Mouse (Mus musculus): ENCODE measurements around the gene Mier1. TPM values are rescaled to one million over a fixed set of nuclear protein-coding genes. Genes with fewer than 3 reads are reported as not detected.

Gene Mier1
- polyA plus RNA-seq, 1 experiment from 2014 or later: 54.5 TPM

DNA sequence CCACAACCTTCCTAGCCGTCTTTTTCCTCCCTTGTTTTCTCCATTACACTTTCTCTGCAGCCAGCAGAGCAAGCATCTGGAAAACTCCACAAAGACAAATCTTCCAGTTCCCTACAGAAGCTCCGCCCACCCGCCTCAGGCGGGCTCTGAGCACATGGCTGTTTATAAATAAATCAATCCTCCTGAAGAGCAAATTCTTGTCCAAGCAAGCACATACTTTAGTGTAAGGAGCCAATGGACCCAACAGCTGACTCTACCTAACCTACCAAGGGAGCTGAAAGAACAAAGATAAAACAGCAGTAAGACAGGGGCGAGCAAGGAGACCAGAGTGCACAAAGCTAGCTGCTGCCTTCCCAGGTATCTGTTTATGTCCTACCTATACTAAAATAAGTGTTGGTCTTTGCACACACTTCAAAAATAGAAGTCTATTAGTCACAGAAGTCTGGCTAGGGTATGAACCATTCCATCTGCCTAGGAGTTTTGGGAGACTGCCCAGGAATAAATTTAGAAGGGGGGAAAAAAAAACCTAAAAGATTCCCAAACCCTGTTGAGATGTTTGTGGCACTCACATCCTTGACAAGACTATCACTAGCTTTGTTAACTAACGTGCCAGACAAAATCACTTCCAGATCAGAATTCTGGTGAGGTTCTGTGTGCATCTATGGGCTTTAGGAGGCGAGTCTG, 64.6 kb downstream of the Mier1 start:
- Histone ChIP-seq H3K27me3 (ENCODE audit: control insufficient read depth, insufficient read depth, low read length) (no peaks in the 10 kb centered on the region), H3K9ac (ENCODE audit: low read depth, low read length) (no peak overlapping the region), H3K36me3 (ENCODE audit: control insufficient read depth, insufficient read depth, low read length) (peaks cover 8% of the 10 kb centered on the region; the same call in 1 of the 2 replicates), H3K4me1 (ENCODE audit: control insufficient read depth, insufficient read depth, low read length) (no peaks in the 10 kb centered on the region), H3K4me3 (ENCODE audit: low read length) (no peak overlapping the region), H3K9me3 (ENCODE audit: control insufficient read depth, low read length) (no peaks in the 10 kb centered on the region), H3K27ac (ENCODE audit: low read depth, low read length) (no peak overlapping the region), H3K4me2 (replicated peaks; ENCODE audit: low read depth, low read length) (no peak overlapping the region)
- ATAC-seq (ENCODE audit: low FRiP score, low TSS enrichment): no peak
- WGBS: 75% methylated on average over 7 of the region's 7 CpGs

DNA sequence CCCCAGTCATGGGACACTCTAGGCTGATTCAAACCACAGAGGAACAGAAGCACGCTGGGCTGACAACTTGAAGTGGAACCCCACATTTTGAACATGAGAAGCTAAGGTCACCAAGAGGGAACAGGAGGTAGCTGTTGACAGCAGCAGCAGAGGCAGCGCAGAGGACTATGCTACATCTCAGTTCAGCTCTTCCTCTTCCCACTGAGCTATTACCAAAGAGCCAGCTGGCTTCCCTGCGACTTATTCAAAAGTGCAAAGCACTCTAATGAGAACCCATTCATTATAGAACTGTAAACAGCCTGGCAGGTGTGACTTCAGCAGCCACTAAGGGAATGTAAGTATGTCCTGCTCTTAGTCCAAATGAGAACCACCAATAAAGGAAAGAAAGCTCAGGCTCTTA, 65.4 kb downstream of the Mier1 start:
- Histone ChIP-seq H3K9me3 (ENCODE audit: control insufficient read depth, low read length) (no peaks in the 10 kb centered on the region), H3K4me2 (replicated peaks; ENCODE audit: low read depth, low read length) (no peak overlapping the region), H3K4me1 (ENCODE audit: control insufficient read depth, insufficient read depth, low read length) (no peaks in the 10 kb centered on the region), H3K36me3 (ENCODE audit: control insufficient read depth, insufficient read depth, low read length) (peaks cover 12% of the 10 kb centered on the region; the same call in 1 of the 2 replicates), H3K27ac (ENCODE audit: low read depth, low read length) (no peak overlapping the region), H3K9ac (ENCODE audit: low read depth, low read length) (no peak overlapping the region), H3K27me3 (ENCODE audit: control insufficient read depth, insufficient read depth, low read length) (no peaks in the 10 kb centered on the region), H3K4me3 (ENCODE audit: low read length) (no peak overlapping the region)
- no peak for ATAC-seq (ENCODE audit: low FRiP score, low TSS enrichment)
- 81% methylated on average over 3 of the region's 3 CpGs for WGBS

DNA sequence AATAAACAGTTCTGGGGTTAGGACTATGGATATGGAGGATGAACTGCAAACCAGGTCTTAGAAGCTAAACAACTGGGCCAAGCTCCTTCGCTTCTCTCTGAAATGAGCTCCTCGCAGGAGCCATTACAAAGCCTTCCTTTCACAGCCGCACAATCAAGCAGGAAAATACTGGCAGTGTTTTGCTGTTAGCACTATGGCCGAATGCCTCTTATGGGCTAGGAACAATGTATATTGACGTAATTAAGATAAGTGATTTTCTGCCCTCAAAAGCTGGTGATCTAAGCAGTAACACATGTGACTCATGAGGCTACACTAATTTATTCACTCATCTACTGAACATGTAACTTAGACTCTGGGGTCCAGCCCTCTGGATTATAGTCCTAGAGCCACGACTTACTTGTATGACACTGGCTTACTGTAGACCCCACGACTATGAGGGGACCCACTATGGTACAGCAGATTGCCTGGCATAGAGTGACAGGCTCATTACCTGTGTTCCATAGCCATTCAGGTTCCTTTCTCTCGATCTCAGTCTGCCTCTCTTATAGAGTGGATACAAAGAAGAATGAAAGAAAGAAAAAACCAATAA, 66.2 kb downstream of the Mier1 start:
- H3K9me3 ChIP-seq (ENCODE audit: control insufficient read depth, low read length): no peaks in the 10 kb centered on the region
- H3K9ac ChIP-seq (ENCODE audit: low read depth, low read length): no peak overlapping the region
- no peak overlapping the region for H3K4me3 ChIP-seq (ENCODE audit: low read length)
- no peak overlapping the region for H3K4me2 ChIP-seq (replicated peaks; ENCODE audit: low read depth, low read length)
- no peaks in the 10 kb centered on the region for H3K27me3 ChIP-seq (ENCODE audit: control insufficient read depth, insufficient read depth, low read length)
- WGBS: 85% methylated on average over 8 of the region's 8 CpGs
- H3K27ac ChIP-seq (ENCODE audit: low read depth, low read length): no peak overlapping the region
- peaks cover 12% of the 10 kb centered on the region; the same call in 1 of the 2 replicates for H3K36me3 ChIP-seq (ENCODE audit: control insufficient read depth, insufficient read depth, low read length)
- H3K4me1 ChIP-seq (ENCODE audit: control insufficient read depth, insufficient read depth, low read length): no peaks in the 10 kb centered on the region
- ATAC-seq (ENCODE audit: low FRiP score, low TSS enrichment): no peak

DNA sequence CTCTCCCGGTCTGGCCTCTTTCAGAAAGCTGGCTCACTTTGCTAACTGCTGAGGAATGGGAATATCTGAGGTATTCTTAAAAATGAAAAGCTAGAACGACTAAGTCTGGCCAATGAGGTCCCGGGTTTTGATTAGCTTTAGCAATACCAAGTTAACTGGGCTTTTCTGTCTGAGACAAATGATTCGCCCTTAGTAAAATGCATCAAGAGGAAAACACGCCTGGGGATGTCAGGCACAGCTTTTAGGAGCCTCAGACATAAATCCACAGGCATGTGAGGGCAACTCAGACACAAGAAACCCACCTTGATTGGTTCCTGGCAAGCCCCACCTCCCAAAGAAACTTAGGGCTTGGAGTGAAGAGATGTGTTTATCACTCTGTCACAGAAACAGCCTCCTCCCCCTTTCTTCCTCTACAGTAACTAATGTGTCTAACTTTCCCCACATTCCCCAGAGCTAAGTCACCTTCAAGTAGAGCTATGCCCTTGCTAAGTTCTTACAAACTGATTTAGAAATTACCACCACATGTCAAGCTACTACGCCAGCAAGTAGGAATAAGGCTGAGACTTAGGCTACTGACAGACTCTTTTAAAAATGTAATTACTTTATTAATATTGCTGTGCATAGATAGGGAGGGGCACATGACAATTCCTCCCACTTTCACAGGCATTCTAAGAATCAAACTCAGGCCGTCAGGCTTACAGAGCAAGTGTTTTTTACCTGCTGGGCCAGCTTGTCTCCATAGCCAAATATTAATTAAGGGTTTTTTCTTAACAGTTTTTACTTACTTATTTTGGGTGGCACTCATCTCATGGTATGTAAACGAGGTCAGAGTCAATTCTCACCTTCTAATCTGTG, 74.8 kb downstream of the Mier1 start:
- peaks cover 21% of the 10 kb centered on the region; the same call in 1 of the 2 replicates for H3K36me3 ChIP-seq (ENCODE audit: control insufficient read depth, insufficient read depth, low read length)

DNA sequence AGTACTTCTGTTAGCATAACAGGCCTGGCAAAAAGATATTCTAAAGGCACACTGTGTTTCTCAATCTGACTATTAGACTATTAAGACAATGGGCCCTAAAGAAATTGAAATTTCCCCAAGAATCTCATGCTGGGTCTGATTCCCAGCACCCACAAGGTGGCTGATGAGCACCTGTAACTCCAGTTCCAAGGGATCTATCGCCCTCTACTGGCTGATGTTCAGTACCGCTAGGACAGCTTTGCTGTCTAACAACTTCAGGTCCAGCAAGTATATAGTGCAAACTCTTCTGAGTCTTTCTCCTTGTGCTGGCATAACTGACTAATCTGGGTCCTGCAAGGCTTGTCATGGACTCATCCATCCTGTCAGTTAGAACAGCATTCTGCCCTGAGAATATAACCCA, 78.2 kb downstream of the Mier1 start:
- H3K4me1 ChIP-seq (ENCODE audit: control insufficient read depth, insufficient read depth, low read length): no peaks in the 10 kb centered on the region
- peaks cover 34% of the 10 kb centered on the region for H3K36me3 ChIP-seq (ENCODE audit: control insufficient read depth, insufficient read depth, low read length)
- 91% methylated on average over 2 of the region's 2 CpGs for WGBS
- no peak overlapping the region for H3K4me3 ChIP-seq (ENCODE audit: low read length)
- no peak overlapping the region for H3K27ac ChIP-seq (ENCODE audit: low read depth, low read length)
- no peak overlapping the region for H3K4me2 ChIP-seq (replicated peaks; ENCODE audit: low read depth, low read length)
- H3K9ac ChIP-seq (ENCODE audit: low read depth, low read length): no peak overlapping the region
- ATAC-seq (ENCODE audit: low FRiP score, low TSS enrichment): no peak
- no peaks in the 10 kb centered on the region for H3K27me3 ChIP-seq (ENCODE audit: control insufficient read depth, insufficient read depth, low read length)
- H3K9me3 ChIP-seq (ENCODE audit: control insufficient read depth, low read length): peaks cover 4% of the 10 kb centered on the region; the same call in 1 of the 2 replicates

More for the DNA sequence above, 74.8 kb downstream of the Mier1 start:
- Histone ChIP-seq H3K9ac (ENCODE audit: low read depth, low read length) (no peak overlapping the region), H3K4me3 (ENCODE audit: low read length) (no peak overlapping the region), H3K9me3 (ENCODE audit: control insufficient read depth, low read length) (peaks cover 4% of the 10 kb centered on the region; the same call in 1 of the 2 replicates), H3K27ac (ENCODE audit: low read depth, low read length) (no peak overlapping the region), H3K4me2 (replicated peaks; ENCODE audit: low read depth, low read length) (no peak overlapping the region), H3K4me1 (ENCODE audit: control insufficient read depth, insufficient read depth, low read length) (no peaks in the 10 kb centered on the region), H3K27me3 (ENCODE audit: control insufficient read depth, insufficient read depth, low read length) (no peaks in the 10 kb centered on the region)
- no peak for ATAC-seq (ENCODE audit: low FRiP score, low TSS enrichment)
- 85% methylated on average over 8 of the region's 8 CpGs for WGBS

DNA sequence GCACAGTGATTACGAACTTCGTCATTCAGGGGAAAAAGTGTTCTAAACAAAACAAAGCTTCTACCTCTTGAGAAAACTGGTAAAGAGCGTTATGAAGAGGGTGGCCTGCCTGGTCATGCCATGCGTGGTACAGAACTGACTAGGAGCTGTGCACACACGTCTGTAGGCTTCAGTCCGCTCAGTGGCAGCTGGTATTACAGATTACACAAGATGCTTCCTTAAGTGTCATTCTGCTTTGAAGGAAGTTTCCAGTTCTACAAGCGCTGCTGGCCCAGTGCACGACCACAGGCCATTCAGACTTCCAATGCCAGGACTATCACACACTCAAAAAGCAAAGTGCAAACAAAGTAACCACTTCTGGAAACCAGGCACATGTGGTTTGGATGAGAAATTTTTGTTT, 83.2 kb downstream of the Mier1 start:
- no peaks in the 10 kb centered on the region for H3K27me3 ChIP-seq (ENCODE audit: control insufficient read depth, insufficient read depth, low read length)
- H3K27ac ChIP-seq (ENCODE audit: low read depth, low read length): no peak overlapping the region
- H3K36me3 ChIP-seq (ENCODE audit: control insufficient read depth, insufficient read depth, low read length): peaks cover 39% of the 10 kb centered on the region
- no peak overlapping the region for H3K4me2 ChIP-seq (replicated peaks; ENCODE audit: low read depth, low read length)
- H3K9me3 ChIP-seq (ENCODE audit: control insufficient read depth, low read length): peaks cover 2% of the 10 kb centered on the region; the same call in 1 of the 2 replicates
- no peak overlapping the region for H3K9ac ChIP-seq (ENCODE audit: low read depth, low read length)
- ATAC-seq (ENCODE audit: low FRiP score, low TSS enrichment): no peak
- 94% methylated on average over 8 of the region's 8 CpGs for WGBS
- H3K4me1 ChIP-seq (ENCODE audit: control insufficient read depth, insufficient read depth, low read length): no peaks in the 10 kb centered on the region
- H3K4me3 ChIP-seq (ENCODE audit: low read length): no peak overlapping the region

DNA sequence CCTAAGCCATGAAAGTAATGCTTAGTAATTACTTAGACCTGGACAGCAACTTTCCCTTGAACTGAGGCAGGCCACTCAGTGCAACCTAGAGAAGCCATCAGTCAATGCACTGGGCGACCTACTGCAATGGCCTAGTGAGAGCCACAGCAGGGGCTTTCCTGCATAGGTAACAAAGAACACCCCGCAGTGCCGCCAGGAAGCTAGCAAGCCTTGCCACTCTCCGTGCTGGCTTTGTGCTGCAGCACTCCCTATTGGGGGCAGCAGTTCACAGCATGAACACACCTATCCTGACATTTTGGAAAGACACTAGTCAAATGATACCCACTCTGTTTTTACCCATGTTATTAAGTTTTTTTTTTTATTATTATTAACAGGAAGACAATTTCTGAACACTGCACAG, 84.9 kb downstream of the Mier1 start:
- Histone ChIP-seq H3K9me3 (ENCODE audit: control insufficient read depth, low read length) (no peaks in the 10 kb centered on the region), H3K9ac (ENCODE audit: low read depth, low read length) (no peak overlapping the region), H3K36me3 (ENCODE audit: control insufficient read depth, insufficient read depth, low read length) (peaks cover 39% of the 10 kb centered on the region), H3K4me1 (ENCODE audit: control insufficient read depth, insufficient read depth, low read length) (no peaks in the 10 kb centered on the region), H3K27me3 (ENCODE audit: control insufficient read depth, insufficient read depth, low read length) (no peaks in the 10 kb centered on the region), H3K4me2 (replicated peaks; ENCODE audit: low read depth, low read length) (no peak overlapping the region), H3K4me3 (ENCODE audit: low read length) (no peak overlapping the region), H3K27ac (ENCODE audit: low read depth, low read length) (no peak overlapping the region)
- WGBS: 50% methylated on average over 4 of the region's 4 CpGs
- ATAC-seq (ENCODE audit: low FRiP score, low TSS enrichment): no peak

DNA sequence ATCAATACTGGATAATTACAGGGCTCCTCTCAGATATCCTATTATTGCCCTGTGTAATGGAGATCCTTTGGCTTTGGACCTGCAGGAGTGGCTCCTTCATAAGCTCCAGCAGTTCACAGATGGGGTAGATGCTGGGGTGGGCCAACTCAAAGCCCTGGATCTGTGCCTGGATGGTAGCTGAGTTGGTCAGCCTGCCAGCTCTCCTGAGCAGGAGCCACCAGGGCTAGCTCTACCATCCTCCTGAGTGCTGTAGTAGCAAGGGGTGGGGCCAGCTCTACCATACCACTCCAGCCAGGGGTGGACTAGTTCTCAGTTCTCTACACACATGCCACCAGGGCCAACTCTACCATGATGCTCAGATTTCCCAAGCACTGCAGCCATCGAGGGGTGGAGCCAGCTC, 85.9 kb downstream of the Mier1 start:
- no peak overlapping the region for H3K4me3 ChIP-seq (ENCODE audit: low read length)
- 89% methylated on average over 1 of the region's 1 CpGs for WGBS
- H3K27ac ChIP-seq (ENCODE audit: low read depth, low read length): no peak overlapping the region

DNA sequence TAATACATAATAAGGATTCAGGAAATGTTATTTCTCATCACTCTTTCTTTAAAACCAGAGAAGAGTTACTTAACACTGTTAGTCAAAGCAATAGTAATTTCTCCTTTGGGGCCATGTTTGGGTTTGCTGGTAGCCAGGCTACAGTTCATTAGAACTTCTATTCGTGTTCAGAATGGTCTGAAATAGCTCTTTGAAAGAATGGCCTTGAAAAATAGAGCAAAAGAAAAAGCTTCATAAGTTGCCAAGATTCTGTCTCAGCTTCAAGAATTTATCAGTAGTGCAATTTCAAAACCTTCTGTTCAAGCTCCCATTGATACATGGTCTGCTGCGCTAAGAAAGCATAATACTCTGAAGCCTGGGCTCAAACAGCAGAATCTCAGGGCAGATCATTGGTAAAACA, 89.5 kb downstream of the Mier1 start:
- Histone ChIP-seq H3K9ac (ENCODE audit: low read depth, low read length) (no peak overlapping the region), H3K27ac (ENCODE audit: low read depth, low read length) (no peak overlapping the region), H3K9me3 (ENCODE audit: control insufficient read depth, low read length) (no peaks in the 10 kb centered on the region), H3K27me3 (ENCODE audit: control insufficient read depth, insufficient read depth, low read length) (no peaks in the 10 kb centered on the region), H3K4me2 (replicated peaks; ENCODE audit: low read depth, low read length) (no peak overlapping the region), H3K4me1 (ENCODE audit: control insufficient read depth, insufficient read depth, low read length) (no peaks in the 10 kb centered on the region), H3K36me3 (ENCODE audit: control insufficient read depth, insufficient read depth, low read length) (peaks cover 34% of the 10 kb centered on the region; the same call in 1 of the 2 replicates), H3K4me3 (ENCODE audit: low read length) (no peak overlapping the region)
- WGBS: 70% methylated on average over 2 of the region's 2 CpGs
- ATAC-seq (ENCODE audit: low FRiP score, low TSS enrichment): no peak

More for the DNA sequence above, 85.9 kb downstream of the Mier1 start:
- no peaks in the 10 kb centered on the region for H3K9me3 ChIP-seq (ENCODE audit: control insufficient read depth, low read length)
- H3K36me3 ChIP-seq (ENCODE audit: control insufficient read depth, insufficient read depth, low read length): peaks cover 39% of the 10 kb centered on the region
- H3K9ac ChIP-seq (ENCODE audit: low read depth, low read length): no peak overlapping the region
- no peaks in the 10 kb centered on the region for H3K27me3 ChIP-seq (ENCODE audit: control insufficient read depth, insufficient read depth, low read length)
- H3K4me2 ChIP-seq (replicated peaks; ENCODE audit: low read depth, low read length): no peak overlapping the region
- H3K4me1 ChIP-seq (ENCODE audit: control insufficient read depth, insufficient read depth, low read length): no peaks in the 10 kb centered on the region
- ATAC-seq (ENCODE audit: low FRiP score, low TSS enrichment): no peak

Data from kidney, embryonic 14.5 days (tissue).